Mouse (Mus musculus): ENCODE data around the gene Gpc5. TPM values are rescaled to one million over a fixed set of nuclear protein-coding genes. Genes with fewer than 3 reads are reported as not detected.

Gene Gpc5
- polyA plus RNA-seq, 1 experiment: 0.15 TPM

DNA sequence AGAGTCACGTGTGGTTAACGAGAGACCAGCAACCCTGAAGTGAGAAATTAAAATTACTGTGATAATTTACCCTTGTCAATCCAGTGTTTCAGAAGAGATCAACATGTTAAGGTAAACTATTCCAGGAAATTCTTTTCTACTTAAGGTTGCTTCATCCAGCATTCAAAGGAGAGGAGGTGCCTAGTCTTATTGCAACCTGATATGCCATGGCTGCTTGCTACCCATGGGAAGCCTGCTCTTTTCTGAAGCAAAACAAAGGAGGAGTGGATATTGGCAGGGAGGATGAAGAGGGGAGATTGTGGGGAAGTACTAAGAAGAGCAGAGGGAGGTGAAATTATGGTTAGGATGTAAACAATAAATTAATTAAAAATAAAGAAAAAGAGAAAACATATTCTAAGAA is 15.5 kb downstream of the Gpc5 start:
- no peak overlapping the region for H3K27ac ChIP-seq (ENCODE audit: control insufficient read depth, insufficient read depth, low read depth, low read length)
- H3K36me3 ChIP-seq (ENCODE audit: control insufficient read depth, insufficient read depth, low read length): no peaks in the 10 kb centered on the region
- H3K4me1 ChIP-seq (ENCODE audit: control insufficient read depth, insufficient read depth, low read length): no peaks in the 10 kb centered on the region
- TF ChIP-seq POLR2A (IDR thresholded peaks at IDR 0.05; ENCODE audit: control insufficient read depth, low read depth, low read length) (no peak), CTCF (IDR thresholded peaks at IDR 0.05; ENCODE audit: control insufficient read depth, insufficient read depth, insufficient replicate concordance, low read depth, low read length) (no peak)
- no peaks in the 10 kb centered on the region for H3K27me3 ChIP-seq (ENCODE audit: control insufficient read depth, insufficient read depth, low read length)
- H3K4me3 ChIP-seq (ENCODE audit: control insufficient read depth, low read depth, low read length): no peak overlapping the region

GRCm38 (mm10) chr14:115118626-115119025 is 26.6 kb downstream of the Gpc5 start:
- H3K27me3 ChIP-seq (ENCODE audit: control insufficient read depth, insufficient read depth, low read length): no peaks in the 10 kb centered on the region
- TF ChIP-seq CTCF (IDR thresholded peaks at IDR 0.05; ENCODE audit: control insufficient read depth, insufficient read depth, insufficient replicate concordance, low read depth, low read length) (no peak), POLR2A (IDR thresholded peaks at IDR 0.05; ENCODE audit: control insufficient read depth, low read depth, low read length) (no peak)
- H3K36me3 ChIP-seq (ENCODE audit: control insufficient read depth, insufficient read depth, low read length): no peaks in the 10 kb centered on the region
- H3K27ac ChIP-seq (ENCODE audit: control insufficient read depth, insufficient read depth, low read depth, low read length): no peak overlapping the region
- no peak overlapping the region for H3K4me3 ChIP-seq (ENCODE audit: control insufficient read depth, low read depth, low read length)
- no peaks in the 10 kb centered on the region for H3K4me1 ChIP-seq (ENCODE audit: control insufficient read depth, insufficient read depth, low read length)

GRCm38 (mm10) chr14:115148821-115149220 is 56.8 kb downstream of the Gpc5 start:
- Histone ChIP-seq H3K27ac (ENCODE audit: control insufficient read depth, insufficient read depth, low read depth, low read length) (no peak overlapping the region), H3K27me3 (ENCODE audit: control insufficient read depth, insufficient read depth, low read length) (no peaks in the 10 kb centered on the region), H3K4me1 (ENCODE audit: control insufficient read depth, insufficient read depth, low read length) (no peaks in the 10 kb centered on the region), H3K4me3 (ENCODE audit: control insufficient read depth, low read depth, low read length) (no peak overlapping the region), H3K36me3 (ENCODE audit: control insufficient read depth, insufficient read depth, low read length) (no peaks in the 10 kb centered on the region)
- TF ChIP-seq POLR2A (IDR thresholded peaks at IDR 0.05; ENCODE audit: control insufficient read depth, low read depth, low read length) (no peak), CTCF (IDR thresholded peaks at IDR 0.05; ENCODE audit: control insufficient read depth, insufficient read depth, insufficient replicate concordance, low read depth, low read length) (no peak)

GRCm38 (mm10) chr14:115156597-115156996 is 64.6 kb downstream of the Gpc5 start:
- H3K4me3 ChIP-seq (ENCODE audit: control insufficient read depth, low read depth, low read length): no peak overlapping the region
- no peaks in the 10 kb centered on the region for H3K4me1 ChIP-seq (ENCODE audit: control insufficient read depth, insufficient read depth, low read length)
- H3K36me3 ChIP-seq (ENCODE audit: control insufficient read depth, insufficient read depth, low read length): no peaks in the 10 kb centered on the region
- TF ChIP-seq POLR2A (IDR thresholded peaks at IDR 0.05; ENCODE audit: control insufficient read depth, low read depth, low read length) (no peak), CTCF (IDR thresholded peaks at IDR 0.05; ENCODE audit: control insufficient read depth, insufficient read depth, insufficient replicate concordance, low read depth, low read length) (no peak)
- H3K27me3 ChIP-seq (ENCODE audit: control insufficient read depth, insufficient read depth, low read length): no peaks in the 10 kb centered on the region
- no peak overlapping the region for H3K27ac ChIP-seq (ENCODE audit: control insufficient read depth, insufficient read depth, low read depth, low read length)

DNA sequence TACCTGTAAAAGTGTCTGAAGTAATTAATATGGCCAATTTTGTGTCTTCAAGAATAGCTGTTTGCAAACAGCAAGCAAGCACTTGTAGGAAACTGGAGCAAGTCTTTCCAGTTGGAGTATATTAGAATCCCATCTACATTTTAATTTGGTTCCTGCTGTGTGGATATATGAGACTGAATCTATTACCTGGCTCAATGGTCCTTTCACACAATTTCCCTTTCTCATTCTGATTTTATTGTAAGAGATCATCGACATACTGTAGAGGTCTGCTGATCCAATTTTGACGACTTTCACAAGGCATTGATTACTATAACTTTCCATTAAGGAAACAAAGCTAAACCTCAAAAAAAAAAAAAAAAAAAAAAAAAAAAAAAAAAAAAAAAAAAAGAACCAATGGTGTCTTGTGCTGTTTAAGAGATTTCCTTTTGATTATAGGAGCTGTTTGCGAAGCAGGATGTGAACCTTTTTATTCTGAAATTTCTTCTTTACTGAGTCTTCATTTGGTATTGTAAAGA is 85.4 kb downstream of the Gpc5 start:
- H3K4me3 ChIP-seq (ENCODE audit: control insufficient read depth, low read depth, low read length): no peak overlapping the region
- TF ChIP-seq CTCF (IDR thresholded peaks at IDR 0.05; ENCODE audit: control insufficient read depth, insufficient read depth, insufficient replicate concordance, low read depth, low read length) (no peak), POLR2A (IDR thresholded peaks at IDR 0.05; ENCODE audit: control insufficient read depth, low read depth, low read length) (no peak)
- no peaks in the 10 kb centered on the region for H3K27me3 ChIP-seq (ENCODE audit: control insufficient read depth, insufficient read depth, low read length)
- H3K4me1 ChIP-seq (ENCODE audit: control insufficient read depth, insufficient read depth, low read length): no peaks in the 10 kb centered on the region
- H3K27ac ChIP-seq (ENCODE audit: control insufficient read depth, insufficient read depth, low read depth, low read length): no peak overlapping the region
- no peaks in the 10 kb centered on the region for H3K36me3 ChIP-seq (ENCODE audit: control insufficient read depth, insufficient read depth, low read length)

GRCm38 (mm10) chr14:115179925-115180324 is 87.9 kb downstream of the Gpc5 start:
- H3K4me3 ChIP-seq (ENCODE audit: control insufficient read depth, low read depth, low read length): no peak overlapping the region
- TF ChIP-seq CTCF (IDR thresholded peaks at IDR 0.05; ENCODE audit: control insufficient read depth, insufficient read depth, insufficient replicate concordance, low read depth, low read length): no peak
- TF ChIP-seq POLR2A (IDR thresholded peaks at IDR 0.05; ENCODE audit: control insufficient read depth, low read depth, low read length): no peak
- no peak overlapping the region for H3K27ac ChIP-seq (ENCODE audit: control insufficient read depth, insufficient read depth, low read depth, low read length)
- no peaks in the 10 kb centered on the region for H3K4me1 ChIP-seq (ENCODE audit: control insufficient read depth, insufficient read depth, low read length)
- no peaks in the 10 kb centered on the region for H3K27me3 ChIP-seq (ENCODE audit: control insufficient read depth, insufficient read depth, low read length)
- H3K36me3 ChIP-seq (ENCODE audit: control insufficient read depth, insufficient read depth, low read length): no peaks in the 10 kb centered on the region

- H3K36me3 ChIP-seq (ENCODE audit: control insufficient read depth, insufficient read depth, low read length): no peaks in the 10 kb centered on the region
Observed at GRCm38 (mm10) chr14:115188256-115188655, 96.2 kb downstream of the Gpc5 start.

DNA sequence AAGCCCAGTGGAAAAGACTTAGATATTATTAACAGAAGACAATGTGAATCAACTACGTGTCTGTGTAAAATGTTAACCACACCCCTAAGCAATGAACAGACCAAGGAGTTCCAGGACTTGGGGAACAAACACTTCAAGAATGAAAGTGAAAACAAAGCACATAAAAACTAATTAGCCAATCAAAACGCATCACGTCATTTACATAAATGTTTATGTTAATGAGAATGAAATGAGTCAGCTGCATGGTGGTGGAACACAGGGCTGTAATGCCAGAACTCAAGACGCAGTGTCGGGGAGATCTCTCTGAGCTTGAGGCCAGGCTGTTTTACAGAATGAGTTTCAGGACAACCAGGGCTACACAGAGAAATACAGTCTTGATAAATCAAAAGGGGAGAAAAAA is 136.1 kb downstream of the Gpc5 start:
- Histone ChIP-seq H3K27ac (ENCODE audit: control insufficient read depth, insufficient read depth, low read depth, low read length) (no peak overlapping the region), H3K27me3 (ENCODE audit: control insufficient read depth, insufficient read depth, low read length) (no peaks in the 10 kb centered on the region), H3K36me3 (ENCODE audit: control insufficient read depth, insufficient read depth, low read length) (no peaks in the 10 kb centered on the region), H3K4me3 (ENCODE audit: control insufficient read depth, low read depth, low read length) (no peak overlapping the region), H3K4me1 (ENCODE audit: control insufficient read depth, insufficient read depth, low read length) (no peaks in the 10 kb centered on the region)
- no peak for TF ChIP-seq POLR2A (IDR thresholded peaks at IDR 0.05; ENCODE audit: control insufficient read depth, low read depth, low read length)
- no peak for TF ChIP-seq CTCF (IDR thresholded peaks at IDR 0.05; ENCODE audit: control insufficient read depth, insufficient read depth, insufficient replicate concordance, low read depth, low read length)

More at GRCm38 (mm10) chr14:115188256-115188655, 96.2 kb downstream of the Gpc5 start:
- no peaks in the 10 kb centered on the region for H3K27me3 ChIP-seq (ENCODE audit: control insufficient read depth, insufficient read depth, low read length)
- TF ChIP-seq CTCF (IDR thresholded peaks at IDR 0.05; ENCODE audit: control insufficient read depth, insufficient read depth, insufficient replicate concordance, low read depth, low read length) (no peak), POLR2A (IDR thresholded peaks at IDR 0.05; ENCODE audit: control insufficient read depth, low read depth, low read length) (no peak)
- no peaks in the 10 kb centered on the region for H3K4me1 ChIP-seq (ENCODE audit: control insufficient read depth, insufficient read depth, low read length)
- H3K27ac ChIP-seq (ENCODE audit: control insufficient read depth, insufficient read depth, low read depth, low read length): no peak overlapping the region
- H3K4me3 ChIP-seq (ENCODE audit: control insufficient read depth, low read depth, low read length): no peak overlapping the region
